Mouse (Mus musculus) heart, adult 9 months (tissue): ENCODE data around the gene Btbd35f6.
"Not testable (repeated sequence)": the region's sequence is repeated elsewhere in the genome, so short reads cannot be mapped to it uniquely, and the experiment has no call there.

Experiments
- DNase-seq, 2 experiments: peaks; one replicate each; pipeline ENCODE4 v3.0.0; 2022; ENCODE audit warnings: low spot score in 2 of 2

Btbd35f6 gene

DNA sequence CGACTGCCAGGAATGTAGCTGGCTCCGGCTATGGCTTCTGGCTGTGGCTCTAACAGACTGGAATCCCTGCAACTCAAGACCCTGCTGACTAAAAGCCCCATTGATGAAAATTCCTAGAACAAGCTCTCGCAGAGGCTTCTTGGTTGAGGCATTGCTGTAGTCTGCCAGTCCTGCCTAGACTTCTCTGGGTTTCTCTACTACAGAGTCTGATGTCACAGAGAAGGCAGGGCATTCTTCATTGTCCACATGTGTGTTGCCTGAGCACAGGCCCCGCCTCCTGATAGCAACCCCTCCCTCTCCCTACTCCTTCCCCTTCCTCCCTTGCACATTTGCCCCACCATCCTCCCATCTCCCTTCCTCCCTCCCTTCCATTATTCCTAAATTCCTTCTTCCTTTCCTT is at the start of gene Btbd35f6:
Gene Btbd35f6 (minus strand): TSS at position 101 of the 400 bp plus-strand sequence.
- DNase-seq = not testable (repeated sequence)

DNA sequence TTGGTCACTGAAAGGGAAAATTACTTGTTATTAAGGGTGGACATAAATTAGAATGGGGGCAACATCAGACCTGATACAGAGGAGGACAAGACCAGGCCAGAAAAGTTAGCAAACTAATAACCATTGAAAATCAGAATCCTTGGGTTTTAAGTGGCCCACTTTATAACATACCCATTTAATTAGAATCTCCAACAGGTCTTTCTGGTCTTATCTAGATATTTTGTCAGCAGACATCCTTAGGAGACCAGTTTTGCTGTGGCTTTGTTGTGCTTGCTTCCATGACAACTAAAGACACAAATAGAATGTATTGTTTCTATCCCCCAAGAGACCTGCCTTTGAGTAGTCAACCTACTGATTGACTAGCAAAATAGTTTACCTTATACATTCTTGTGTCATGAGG is 30.4 kb upstream of the Btbd35f6 start, which contains the start of gene Gm21870:
Gene Gm21870 (minus strand): TSS at position 101 of the 400 bp plus-strand sequence.
- DNase-seq = not testable (repeated sequence)

DNA sequence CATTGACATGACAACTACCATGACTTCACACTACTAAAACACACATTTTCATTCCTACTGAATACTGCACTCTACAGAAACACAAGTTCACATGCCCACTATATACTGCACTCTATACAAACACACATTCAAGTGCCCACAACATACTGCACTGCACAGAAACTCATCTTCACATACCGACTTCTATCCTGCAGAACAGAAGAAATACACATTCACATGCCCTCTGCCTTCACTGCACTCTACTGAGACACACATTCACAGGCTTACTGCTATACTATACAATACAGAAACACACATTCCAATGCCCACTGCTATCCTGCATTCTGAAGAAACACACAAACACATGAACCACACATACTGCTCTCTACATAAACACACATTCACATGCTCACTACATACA is 26.1 kb downstream of the Btbd35f6 start:
- DNase-seq = peak in 1 of 2 experiments; percentile 30

DNA sequence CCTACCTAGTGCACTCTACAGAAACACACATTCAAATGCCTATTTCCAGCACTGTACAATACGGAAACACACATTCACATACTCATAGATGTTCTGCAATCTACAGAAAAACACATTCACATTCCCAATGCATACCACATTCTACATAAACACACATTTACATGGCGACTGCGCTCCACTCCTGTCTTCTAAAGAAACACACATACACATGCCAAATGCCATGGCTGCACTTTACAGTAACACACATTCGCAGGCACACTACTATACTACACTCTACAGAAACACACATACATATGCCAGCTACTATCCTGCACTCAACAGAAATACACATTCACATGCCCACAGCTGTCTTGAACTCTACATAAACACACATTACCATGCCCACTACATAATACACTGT is 28.1 kb downstream of the Btbd35f6 start:
- peak in 1 of 2 experiments; percentile 20 for DNase-seq

DNA sequence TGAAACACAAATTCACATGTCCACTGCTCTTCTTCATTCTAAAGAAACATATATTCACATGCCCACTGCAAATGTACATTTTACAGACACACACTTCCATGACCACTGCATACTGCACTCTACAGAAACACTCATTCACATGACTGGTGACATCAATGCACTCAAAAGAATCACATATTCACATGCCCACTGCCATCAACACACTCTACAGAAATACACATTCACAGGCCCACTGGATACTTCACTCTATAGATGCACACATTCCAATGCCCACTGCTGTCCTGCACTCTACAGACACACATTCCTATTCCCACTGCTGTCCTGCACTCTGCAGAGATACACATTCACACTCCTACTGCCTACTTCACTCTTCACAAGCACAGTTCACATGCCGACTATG is 30.0 kb downstream of the Btbd35f6 start:
- peak in 1 of 2 experiments; percentile 15 for DNase-seq

DNA sequence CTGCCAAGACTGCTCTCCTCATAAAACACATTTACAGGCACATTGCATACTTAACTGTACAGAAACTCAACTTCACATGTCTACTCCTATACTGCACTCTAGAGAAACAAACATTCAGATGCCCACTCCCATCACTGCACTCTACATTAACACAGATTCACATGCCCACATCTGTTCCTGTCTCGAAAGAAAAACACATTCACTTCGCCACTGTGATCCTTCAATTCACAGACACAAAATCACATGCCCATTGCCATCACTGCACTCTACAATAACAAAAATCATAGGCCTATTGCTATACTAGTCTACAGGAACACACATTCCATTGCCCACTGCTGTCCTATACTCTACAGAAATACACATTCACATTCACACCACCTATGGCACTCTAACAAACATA is 30.9 kb downstream of the Btbd35f6 start:
- DNase-seq = peak in 1 of 2 experiments; percentile 29
